Mouse (Mus musculus) C3H10T1/2 (cell line): ENCODE data around the gene Pbxip1. TPM values are rescaled to one million over a fixed set of nuclear protein-coding genes. Genes with fewer than 3 reads are reported as not detected.

Experiments
- polyA plus RNA-seq, 2 experiments: library from polyadenylated mRNA; unstranded; fragments of >200 nt; fragmentation: generic; extraction: Trizol; gene quantifications; one replicate each; pipeline ENCODE4 v1.2.1; 2012; ENCODE audit warnings: missing spikeins in 2 of 2

Gene Pbxip1
- polyA plus RNA-seq, result 10 to 100 TPM in 1 of 2 experiments, 1 to 10 TPM in 1; 2.0 to 22.2 TPM

DNA sequence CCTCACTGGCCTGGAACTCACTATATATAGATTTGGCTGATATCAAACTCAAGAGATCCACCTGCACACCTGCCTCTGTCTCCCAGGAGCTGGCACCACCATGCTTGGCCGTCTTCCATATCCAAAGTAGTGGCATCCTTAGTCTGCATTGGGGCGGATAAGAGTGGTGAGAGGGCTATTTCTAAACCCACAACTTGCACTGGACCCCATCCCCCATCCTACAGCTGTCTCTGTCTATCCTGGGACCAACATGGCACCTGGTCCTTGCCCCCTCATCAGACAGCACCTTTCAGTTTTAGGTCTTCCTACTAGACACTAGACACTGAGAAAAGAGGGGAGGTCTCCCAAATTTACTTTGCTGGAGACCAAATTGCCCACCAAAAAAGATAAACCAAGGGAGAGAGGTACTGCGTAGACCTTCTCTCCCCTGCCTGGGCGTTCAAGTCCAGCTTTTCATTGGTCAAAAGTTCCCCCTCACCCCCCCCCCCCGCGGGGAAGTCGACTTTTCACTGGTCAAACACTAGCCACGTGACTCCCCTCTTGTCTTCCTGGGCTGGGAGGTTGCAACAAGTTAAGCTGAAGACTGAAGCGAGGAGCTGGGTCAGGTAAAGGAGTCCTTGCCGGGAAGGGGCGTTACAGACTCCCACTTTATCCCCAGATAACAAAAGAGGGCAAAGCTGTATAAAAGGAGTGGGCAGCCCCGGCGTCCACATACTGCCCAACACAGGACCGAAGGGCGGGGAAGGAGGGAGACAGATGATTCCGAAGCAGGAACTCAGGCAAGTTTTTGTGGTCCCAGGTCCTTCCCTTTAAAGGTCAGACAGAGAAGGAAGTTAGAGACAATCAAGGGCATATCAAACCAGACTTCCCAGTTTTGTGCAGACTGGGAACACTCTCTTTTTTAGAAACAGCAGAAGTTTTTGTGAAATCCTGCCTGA lies at the start of gene Pbxip1:
TSS of gene Pbxip1 (plus strand) at position 531 of the 938 bp plus-strand sequence.

DNA sequence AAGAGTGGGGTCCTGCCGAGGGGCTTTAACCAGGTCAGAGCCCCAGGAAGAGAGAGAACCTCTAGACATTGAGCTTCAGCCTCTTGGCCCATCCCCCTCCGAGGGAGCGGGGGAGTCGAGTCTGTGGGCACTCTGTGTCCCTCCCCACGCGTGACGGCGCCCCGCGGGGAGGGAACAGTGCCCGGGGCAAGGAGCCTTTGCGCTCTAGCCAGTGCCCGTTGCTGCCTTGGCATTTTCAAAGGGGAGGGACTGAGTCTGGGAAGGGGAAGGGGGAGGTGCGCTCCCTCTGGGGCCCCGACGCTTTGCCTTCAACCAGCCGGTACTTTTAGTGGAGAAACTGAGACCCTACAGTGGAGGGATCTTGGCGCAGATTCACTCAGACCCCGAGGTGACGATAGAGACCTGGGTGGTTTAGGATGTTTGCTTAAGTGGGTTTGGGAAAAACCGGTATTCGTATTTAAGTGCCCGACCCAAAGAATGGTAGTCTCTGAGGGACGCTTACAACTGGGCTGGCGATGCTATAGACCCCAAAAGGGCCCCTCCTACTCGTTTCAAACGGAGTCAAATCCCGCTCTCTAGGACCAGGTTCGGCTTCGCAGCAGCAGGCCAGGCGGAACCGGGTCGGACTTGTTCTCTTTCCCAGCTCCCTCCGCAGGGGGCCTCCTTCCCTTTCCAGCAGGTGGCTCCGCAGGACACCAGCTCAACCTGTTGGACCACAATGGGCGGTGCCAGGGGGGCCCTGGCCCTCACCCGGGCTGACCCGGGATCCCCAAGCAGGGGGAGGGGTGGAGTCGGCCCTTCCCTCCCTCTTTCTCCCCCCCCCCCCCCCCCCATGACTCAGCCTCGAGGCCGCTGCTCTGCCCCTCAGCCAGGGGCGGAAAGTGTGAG lies 42.3 kb upstream of the Pbxip1 start, which contains the start of gene Zbtb7b:
TSS of gene Zbtb7b (minus strand) at position 771 of the 888 bp plus-strand sequence.

DNA sequence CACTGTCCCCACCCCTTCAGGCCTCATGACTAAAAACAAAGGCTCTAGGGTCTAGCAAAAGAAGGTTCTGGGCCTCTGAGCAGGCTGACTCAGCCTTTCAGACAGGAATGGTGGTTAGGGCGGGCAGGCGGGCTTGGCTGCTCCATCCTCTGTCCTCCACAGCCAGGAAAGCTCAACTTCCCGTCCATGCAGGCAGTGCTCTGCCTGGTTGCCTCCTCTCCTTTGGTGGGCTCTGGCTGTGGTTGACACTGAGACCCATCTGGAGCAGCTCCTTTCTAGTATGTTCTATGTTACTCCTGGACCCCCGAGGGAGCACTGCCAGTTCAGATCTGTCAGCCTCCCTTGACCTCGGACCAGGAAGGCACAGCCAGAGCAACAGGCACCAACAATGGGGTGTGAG lies 33.8 kb upstream of the Pbxip1 start, which contains the start of gene Lenep:
TSS of gene Lenep (minus strand) at position 101 of the 400 bp plus-strand sequence.

DNA sequence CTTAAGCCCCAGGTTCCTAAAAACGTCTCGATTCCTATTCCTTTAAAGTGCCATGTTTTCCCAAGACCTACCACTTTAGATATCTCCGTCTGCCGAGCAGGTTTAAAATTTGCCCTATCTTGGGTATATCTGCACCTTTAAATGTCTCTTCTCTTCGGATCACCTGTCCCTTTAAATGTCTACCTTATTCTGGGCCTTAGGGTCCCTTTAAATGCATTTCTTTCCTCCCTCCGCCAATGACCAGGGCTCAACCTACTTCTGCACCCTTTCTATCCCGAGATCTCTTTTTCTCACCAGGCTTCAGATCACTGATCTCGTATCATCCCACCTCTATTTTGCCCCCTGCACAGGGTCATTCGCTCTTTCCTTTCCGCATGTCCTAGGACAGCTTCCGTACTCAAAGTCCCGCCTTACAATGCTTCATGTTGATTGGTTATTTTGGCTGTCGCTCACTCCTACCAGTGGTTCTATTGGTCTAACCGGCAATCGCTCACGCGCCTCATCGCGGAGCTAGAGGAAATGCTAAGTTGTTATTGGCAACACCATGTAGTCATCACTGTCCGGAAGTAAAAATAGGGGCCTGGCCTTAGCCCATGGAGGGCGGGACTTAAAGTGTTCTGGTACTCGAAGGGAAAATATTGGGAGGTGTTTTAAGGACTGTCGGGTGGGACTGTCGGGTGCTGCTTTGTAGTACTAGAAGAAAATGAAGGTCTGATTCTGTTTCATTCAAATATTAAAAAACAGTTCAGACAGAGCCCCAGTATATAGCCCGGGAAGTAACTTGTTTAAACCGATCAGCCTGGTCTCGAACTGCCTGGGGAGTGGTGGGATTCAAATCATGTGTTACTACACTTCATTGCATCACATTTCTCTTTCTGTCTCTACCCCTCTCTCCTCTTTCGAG lies 24.8 kb upstream of the Pbxip1 start, which contains the start of gene Flad1:
TSS of gene Flad1 (minus strand) at position 381 of the 904 bp plus-strand sequence.

DNA sequence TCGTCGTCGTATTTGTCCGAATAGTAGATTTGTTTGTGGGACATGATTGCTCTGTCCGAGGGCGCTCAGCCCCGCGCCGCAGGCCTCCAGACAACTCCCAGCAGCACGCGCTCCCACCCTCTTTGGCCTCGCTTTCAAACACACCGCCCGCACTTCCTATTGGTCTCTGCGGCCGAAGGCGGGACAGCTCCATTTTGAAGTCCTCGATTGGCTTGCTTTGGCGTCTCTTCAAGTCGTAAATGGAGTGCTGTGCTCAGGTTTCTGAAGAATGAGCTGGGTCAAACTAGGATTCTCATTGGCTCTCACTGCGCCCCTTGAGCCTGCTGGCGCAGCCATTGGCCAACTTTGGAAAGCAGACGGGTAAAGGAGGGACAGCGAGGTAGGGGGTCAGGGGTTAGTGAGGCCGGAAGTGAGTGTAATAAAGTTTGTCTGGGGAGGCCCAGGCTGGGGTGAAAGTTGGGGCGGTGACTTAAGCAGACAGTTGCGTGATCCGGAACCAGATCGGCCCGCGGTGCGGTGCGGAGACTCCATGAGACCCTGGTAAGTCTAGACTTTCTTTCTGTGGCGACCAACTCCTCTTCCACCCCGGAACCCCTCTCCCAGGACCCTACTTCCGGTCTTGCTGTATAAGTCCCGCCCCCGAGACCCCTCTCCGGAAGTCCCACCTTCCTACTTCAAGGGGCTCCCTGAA lies 18.2 kb upstream of the Pbxip1 start, which contains the start of the genes Cks1b and Shc1:
TSS of gene Cks1b (minus strand) at position 214 of the 691 bp plus-strand sequence.
TSS of gene Shc1 (plus strand) at position 274 of the 691 bp plus-strand sequence.

DNA sequence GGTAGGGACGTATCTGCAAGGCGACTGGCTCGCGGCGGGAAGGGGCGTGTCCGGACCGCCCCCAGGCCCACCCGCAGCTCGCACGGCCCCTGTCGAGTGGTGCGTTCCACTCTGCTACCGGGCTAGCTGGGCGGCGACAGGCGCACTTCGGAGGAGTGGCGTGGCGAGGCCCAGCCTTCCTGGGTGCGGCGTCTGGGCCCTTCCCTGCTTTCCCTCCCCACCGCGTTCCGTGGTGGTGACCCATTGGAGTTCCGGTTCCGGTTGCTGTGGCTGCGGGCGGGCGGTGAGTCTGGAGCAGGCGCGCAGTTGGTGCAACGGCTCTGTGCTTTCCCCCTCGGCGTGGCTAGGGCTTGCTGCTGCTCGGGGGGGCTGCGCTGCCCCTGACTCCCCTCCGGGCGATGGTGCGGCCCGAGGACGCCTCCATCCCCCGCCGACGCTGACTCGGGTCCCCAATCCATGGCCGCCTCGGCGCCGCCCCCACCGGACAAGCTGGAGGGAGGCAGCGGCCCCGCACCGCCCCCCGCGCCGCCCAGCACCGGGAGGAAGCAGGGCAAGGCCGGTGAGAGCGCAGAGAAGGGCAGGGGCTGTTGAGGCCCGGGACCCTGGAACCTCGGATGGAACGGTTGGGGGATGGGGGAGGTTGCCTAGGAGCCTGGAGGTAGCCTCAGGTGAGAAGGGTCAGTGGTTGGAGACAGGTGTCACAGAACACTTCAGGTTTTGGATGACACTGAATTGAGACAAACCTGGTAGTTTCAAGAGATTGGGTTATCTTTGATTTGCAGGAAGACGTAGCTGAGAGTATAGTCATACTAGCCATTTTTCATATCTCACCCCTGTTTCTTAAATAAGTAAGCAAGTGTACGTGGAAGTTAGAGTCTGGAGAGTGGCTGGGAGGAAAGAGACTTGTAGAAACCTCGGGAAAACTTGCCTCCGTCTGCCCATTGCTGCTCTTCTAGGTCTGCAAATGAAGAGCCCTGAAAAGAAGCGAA lies 6.0 kb upstream of the Pbxip1 start, which contains the start of gene Pygo2:
TSS of gene Pygo2 (plus strand) at position 44 of the 989 bp plus-strand sequence.

DNA sequence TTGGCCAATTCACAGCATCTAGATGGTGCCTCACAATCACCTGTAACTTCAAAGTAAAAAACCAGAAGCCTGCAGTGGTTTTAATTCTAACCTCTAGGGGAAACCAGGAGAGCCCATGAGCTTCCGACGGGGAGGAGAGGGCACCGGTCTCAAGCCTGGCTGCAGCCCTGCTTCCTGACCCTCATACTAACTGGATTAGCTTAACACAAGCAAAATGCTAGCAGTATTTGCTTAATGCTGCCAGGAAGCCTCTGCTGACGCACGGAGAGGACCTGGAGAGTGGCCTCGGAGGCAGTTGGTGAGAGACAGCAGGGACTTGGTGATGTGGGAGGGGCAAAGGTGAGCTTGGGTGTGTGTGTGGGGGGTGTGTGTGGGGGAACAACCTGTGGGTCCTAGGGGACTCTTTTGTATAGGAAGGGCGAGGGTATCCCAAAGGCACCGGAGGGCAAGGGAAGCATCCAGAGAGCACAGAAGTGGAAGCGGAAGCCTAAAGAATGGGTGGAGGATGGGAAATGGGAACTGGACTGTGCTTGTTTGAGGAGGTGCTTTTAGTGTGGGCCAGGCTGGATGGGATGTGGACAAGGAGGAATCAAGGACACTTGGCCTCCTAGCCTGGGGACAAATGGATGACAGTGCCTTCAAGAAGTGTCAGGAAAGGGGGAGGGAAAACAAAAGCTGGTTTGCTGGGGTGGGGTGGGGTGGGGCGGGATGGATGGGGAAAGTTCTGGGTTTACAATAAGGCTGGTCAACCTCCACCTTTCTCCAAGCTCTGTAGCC lies 18.1 kb downstream of the Pbxip1 start, which contains the start of gene Pmvk:
TSS of gene Pmvk (plus strand) at position 141 of the 777 bp plus-strand sequence.

Other genes starting within 250 kb of the Pbxip1 start
- gene Gba, start 233.8 kb upstream of the Pbxip1 start, polyA plus RNA-seq, result 10 to 100 TPM; 46.1 to 51.9 TPM
- 10 to 100 TPM in 1 of 2 experiments, 1 to 10 TPM in 1; 4.9 to 20.8 TPM for gene Thbs3, start 221.5 kb upstream of the Pbxip1 start, polyA plus RNA-seq
- gene Mtx1, start 209.6 kb upstream of the Pbxip1 start, polyA plus RNA-seq, result 100 to 1,000 TPM; 154 to 198 TPM
- under 1 TPM; 0.19 to 0.83 TPM for gene Muc1, start 207.6 kb upstream of the Pbxip1 start, polyA plus RNA-seq
- 100 to 1,000 TPM; 242 to 330 TPM for gene Krtcap2, start 190.7 kb upstream of the Pbxip1 start, polyA plus RNA-seq
- 10 to 100 TPM in 1 of 2 experiments, 1 to 10 TPM in 1; 2.6 to 10.1 TPM for gene Trim46, start 190.4 kb upstream of the Pbxip1 start, polyA plus RNA-seq
- 100 to 1,000 TPM; 266 to 496 TPM for gene Dpm3, start 177.3 kb upstream of the Pbxip1 start, polyA plus RNA-seq
- gene Slc50a1, start 166.1 kb upstream of the Pbxip1 start, polyA plus RNA-seq, result 10 to 100 TPM; 42.6 to 99.0 TPM
- 10 to 100 TPM; 17.9 to 33.6 TPM for gene Efna1, start 155.6 kb upstream of the Pbxip1 start, polyA plus RNA-seq
- 1 to 10 TPM; 1.9 to 8.8 TPM for gene Efna3, start 113.7 kb upstream of the Pbxip1 start, polyA plus RNA-seq
- gene Efna4, start 98.7 kb upstream of the Pbxip1 start, polyA plus RNA-seq, result 10 to 100 TPM in 1 of 2 experiments, 1 to 10 TPM in 1; 7.9 to 33.4 TPM
- 100 to 1,000 TPM in 1 of 2 experiments, 10 to 100 TPM in 1; 85.2 to 200 TPM for gene Adam15, start 86.7 kb upstream of the Pbxip1 start, polyA plus RNA-seq
- under 1 TPM; 0.02 to 0.15 TPM for gene Dcst2, start 74.7 kb upstream of the Pbxip1 start, polyA plus RNA-seq
- 1 to 10 TPM in 1 of 2 experiments, under 1 TPM in 1; 0.28 to 1.5 TPM for gene Dcst1, start 71.5 kb upstream of the Pbxip1 start, polyA plus RNA-seq
- gene Zbtb7b, start 41.9 kb upstream of the Pbxip1 start, polyA plus RNA-seq, result 10 to 100 TPM; 18.7 to 21.5 TPM
- gene Lenep, start 33.9 kb upstream of the Pbxip1 start, polyA plus RNA-seq, result under 1 TPM in 1 of 2 experiments, not detected in 1; 0.58 TPM
- 10 to 100 TPM; 11.2 to 13.3 TPM for gene Flad1, start 24.8 kb upstream of the Pbxip1 start, polyA plus RNA-seq
- gene Cks1b, start 18.3 kb upstream of the Pbxip1 start, polyA plus RNA-seq, result 100 to 1,000 TPM; 144 to 161 TPM
- gene Shc1, start 18.3 kb upstream of the Pbxip1 start, polyA plus RNA-seq, result 10 to 100 TPM; 25.5 to 78.6 TPM
- gene Pygo2, start 6.5 kb upstream of the Pbxip1 start, polyA plus RNA-seq, result 10 to 100 TPM; 32.6 to 45.6 TPM
- 10 to 100 TPM; 33.8 to 48.4 TPM for gene Pmvk, start 17.8 kb downstream of the Pbxip1 start, polyA plus RNA-seq
- under 1 TPM in 1 of 2 experiments, not detected in 1; 0.05 TPM for gene Kcnn3, start 83.5 kb downstream of the Pbxip1 start, polyA plus RNA-seq